Mouse (Mus musculus): ENCODE results near the gene Ccdc24. TPM values are rescaled to one million over a fixed set of nuclear protein-coding genes. Genes with fewer than 3 reads are reported as not detected.

The Ccdc24 gene
- polyA plus RNA-seq, 1 experiment from 2014 or later, result 1.7 TPM

DNA sequence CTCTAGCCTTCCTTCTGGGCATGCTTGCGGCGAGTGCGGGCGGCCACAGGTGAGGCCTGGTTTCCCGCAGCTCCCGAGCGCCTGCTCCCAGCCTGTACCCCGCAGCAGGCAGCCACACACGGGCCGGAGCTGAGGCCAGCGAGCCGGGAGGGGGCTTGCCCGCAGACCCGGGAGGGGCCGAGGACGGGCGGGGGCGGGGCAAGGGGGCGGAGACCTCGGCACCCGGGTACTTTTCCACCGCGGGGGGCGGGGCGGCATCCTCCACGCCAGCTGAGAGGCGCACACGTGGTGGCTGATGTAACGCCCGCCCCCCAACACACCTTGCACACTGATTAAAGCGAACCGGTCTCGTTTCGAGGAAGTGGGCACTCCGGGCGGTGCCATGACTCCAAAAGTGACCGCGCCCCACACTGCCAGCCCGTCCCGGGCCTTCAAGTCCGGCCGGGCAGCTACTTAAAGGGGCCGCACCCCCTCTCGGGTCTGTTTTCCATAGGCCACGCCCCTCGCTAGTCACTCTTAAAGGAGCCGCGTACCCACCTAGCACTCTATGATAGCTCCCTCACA is 36.1 kb downstream of the Ccdc24 start:
- H3K4me2 ChIP-seq, result peak overlapping the region; percentile 93
- H3K27me3 ChIP-seq (replicated peaks), result no peaks in the 10 kb centered on the region
- H3K27ac ChIP-seq, result peak overlapping the region; percentile 98
- peak; percentile 79 for ATAC-seq
- H3K4me1 ChIP-seq, result peaks cover 84% of the 10 kb centered on the region
- 2% methylated on average over 37 of the region's 48 CpGs for WGBS (ENCODE audit: insufficient replicate concordance)
- H3K9me3 ChIP-seq (replicated peaks), result no peaks in the 10 kb centered on the region
- peaks cover 46% of the 10 kb centered on the region for H3K36me3 ChIP-seq
- peak overlapping the region; percentile 93 for H3K4me3 ChIP-seq
- H3K9ac ChIP-seq, result peak overlapping the region; percentile 97

DNA sequence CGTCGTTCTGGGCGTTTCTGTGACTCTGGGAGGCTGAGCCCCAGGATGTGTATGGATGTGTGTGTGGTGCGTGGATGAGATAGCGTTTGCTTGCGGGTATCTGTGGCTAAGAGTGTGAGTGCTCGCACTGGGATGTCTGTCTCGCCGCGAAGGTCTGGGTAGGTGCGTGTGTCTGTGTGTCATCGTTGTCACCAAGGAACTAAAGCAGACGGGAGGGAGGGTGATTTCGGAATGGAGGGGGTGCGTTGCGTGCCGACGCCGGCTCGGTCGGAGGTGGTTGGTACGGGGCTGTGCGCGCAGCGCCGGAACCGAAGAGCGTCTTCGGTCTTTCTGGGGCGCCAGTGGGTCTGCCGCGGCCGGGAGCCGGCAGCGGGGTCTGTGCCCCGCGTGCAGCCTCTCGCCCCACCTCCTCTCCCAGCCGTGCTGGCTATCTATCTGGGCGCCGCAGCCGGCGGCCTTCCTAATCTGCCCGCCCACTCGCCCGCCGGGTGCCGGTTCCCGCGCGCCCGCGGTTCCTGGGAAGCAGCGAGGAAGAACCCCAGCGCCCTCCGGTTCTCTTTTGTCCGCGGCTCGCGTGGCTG is 36.7 kb downstream of the Ccdc24 start:
- Histone ChIP-seq H3K4me1 (peaks cover 84% of the 10 kb centered on the region), H3K27me3 (replicated peaks) (no peaks in the 10 kb centered on the region), H3K4me3 (peak overlapping the region; percentile 93), H3K36me3 (peaks cover 39% of the 10 kb centered on the region), H3K9ac (peak overlapping the region; percentile 97), H3K9me3 (replicated peaks) (no peaks in the 10 kb centered on the region), H3K4me2 (peak overlapping the region; percentile 93), H3K27ac (peak overlapping the region; percentile 98)
- ATAC-seq, result peak; percentile 55
- under 1% methylated on average over 60 of the region's 60 CpGs for WGBS (ENCODE audit: insufficient replicate concordance)

DNA sequence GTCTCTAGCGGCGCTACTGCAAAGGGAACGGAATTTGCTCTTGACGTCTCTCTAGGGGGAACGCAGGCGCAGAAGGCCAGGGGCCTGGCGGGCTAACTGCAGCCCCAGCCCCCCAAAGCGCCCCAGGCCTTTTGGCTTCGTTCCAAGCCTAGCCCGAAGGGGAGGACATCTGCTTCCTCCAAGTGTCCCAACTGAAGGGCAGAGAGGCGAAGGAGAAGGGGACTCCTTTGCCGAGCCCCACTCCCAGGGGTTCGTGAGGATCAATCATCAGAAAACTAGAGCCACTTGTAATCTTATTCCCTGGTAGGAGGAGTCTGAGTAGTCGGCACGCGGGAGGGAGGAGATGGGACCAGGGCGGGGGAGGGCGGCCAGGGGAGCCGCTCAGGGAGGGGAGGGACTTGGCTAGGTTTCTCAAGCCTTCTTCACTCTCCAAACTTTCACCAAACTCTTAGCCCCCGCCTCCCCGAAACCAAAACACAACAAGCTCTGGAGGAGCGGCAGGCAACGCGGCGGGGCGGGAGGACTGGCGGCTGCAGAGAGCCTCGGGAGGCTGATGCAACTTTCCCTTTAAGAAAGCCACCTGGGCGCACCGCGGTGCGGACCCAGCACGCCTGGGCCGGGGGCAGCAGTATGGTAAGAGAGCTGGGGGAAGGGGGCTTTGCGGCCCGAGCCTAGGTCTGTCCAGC is 37.4 kb downstream of the Ccdc24 start:
- Histone ChIP-seq H3K9ac (peak overlapping the region; percentile 97), H3K4me2 (peak overlapping the region; percentile 93), H3K36me3 (peaks cover 33% of the 10 kb centered on the region), H3K9me3 (replicated peaks) (no peaks in the 10 kb centered on the region), H3K27me3 (replicated peaks) (no peaks in the 10 kb centered on the region), H3K27ac (peak overlapping the region; percentile 98), H3K4me1 (peaks cover 84% of the 10 kb centered on the region), H3K4me3 (peak overlapping the region; percentile 93)
- WGBS (ENCODE audit: insufficient replicate concordance), result 2% methylated on average over 36 of the region's 36 CpGs
- ATAC-seq, result peak; percentile 44

DNA sequence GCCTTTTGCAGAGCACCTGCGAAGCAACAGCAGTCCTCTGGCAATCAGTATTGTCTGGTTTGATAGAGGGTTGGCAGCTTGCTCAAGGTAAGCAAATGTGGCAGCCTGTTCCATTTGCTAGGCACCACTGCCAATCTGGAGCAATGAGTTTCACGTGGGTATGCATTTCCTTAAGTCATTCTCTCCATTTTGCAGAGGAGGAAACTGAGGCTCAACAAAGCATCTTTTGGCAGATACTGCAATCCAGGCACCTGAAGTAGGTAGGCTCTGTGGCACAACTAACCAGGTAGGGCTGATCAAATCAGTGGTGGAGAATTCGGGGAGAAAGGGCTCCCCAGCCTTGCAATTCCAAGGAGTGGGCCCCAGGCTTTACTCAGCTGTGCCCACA is 37.9 kb downstream of the Ccdc24 start, which contains the start of gene Slc6a9:
Gene Slc6a9, plus strand, starts transcription at position 50 of the 388 bp plus-strand sequence.
- Histone ChIP-seq H3K9ac (peak within 1 kb of the TSS; percentile 97), H3K4me1 (peaks cover 84% of the 10 kb centered on the region), H3K27ac (peak within 1 kb of the TSS; percentile 98), H3K36me3 (peaks cover 27% of the 10 kb centered on the region), H3K4me3 (peak within 1 kb of the TSS; percentile 93), H3K4me2 (peak within 1 kb of the TSS; percentile 93), H3K27me3 (replicated peaks) (no peaks in the 10 kb centered on the region), H3K9me3 (replicated peaks) (no peaks in the 10 kb centered on the region)
- WGBS (ENCODE audit: insufficient replicate concordance), result 42% methylated on average over 3 of the region's 3 CpGs
- no peak for ATAC-seq

DNA sequence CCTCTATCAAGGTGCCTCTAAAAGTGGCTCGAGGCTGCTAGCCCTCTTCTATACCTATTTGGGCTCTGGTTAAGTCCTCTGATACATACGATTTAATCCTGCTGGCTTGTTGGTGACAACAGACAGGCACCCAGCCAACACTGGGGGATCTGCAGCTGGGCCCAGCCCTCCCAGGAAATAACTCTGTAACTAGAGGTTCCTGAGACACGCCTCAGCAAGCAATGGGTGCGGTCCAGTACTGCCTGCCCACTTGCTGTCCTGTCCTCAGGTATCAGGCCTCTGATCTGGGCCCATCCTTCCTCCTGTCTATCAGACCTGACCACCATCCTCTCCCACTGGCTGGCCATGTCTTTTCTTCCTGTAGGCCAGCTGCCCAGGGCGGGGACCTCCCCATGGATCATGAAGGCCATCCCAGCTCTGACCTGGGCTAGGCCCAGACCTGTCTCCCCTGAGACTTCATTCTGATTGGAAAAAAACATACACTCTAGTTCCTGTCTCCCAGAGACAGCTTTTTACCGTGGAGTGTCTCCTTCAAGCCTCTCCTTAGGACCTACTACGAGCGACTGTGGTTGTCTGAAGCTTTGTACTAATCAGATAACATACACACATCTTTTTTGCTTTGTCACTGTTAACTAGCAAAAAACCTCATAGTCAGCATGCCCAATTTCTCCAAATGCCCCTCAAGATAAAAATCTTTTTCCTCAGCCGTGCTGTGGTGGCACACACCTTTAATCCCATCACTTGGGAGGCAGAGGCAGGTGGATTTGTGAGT is 40.3 kb downstream of the Ccdc24 start:
- peak overlapping the region; percentile 88 for H3K4me2 ChIP-seq
- peaks cover 5% of the 10 kb centered on the region for H3K36me3 ChIP-seq
- H3K9me3 ChIP-seq (replicated peaks), result no peaks in the 10 kb centered on the region
- ATAC-seq, result peak; percentile 63
- peaks cover 69% of the 10 kb centered on the region for H3K4me1 ChIP-seq
- peak overlapping the region; percentile 35 for H3K4me3 ChIP-seq
- H3K27ac ChIP-seq, result peak overlapping the region; percentile 98
- peak overlapping the region; percentile 97 for H3K9ac ChIP-seq
- peaks cover 22% of the 10 kb centered on the region for H3K27me3 ChIP-seq (replicated peaks)
- WGBS (ENCODE audit: insufficient replicate concordance), result 23% methylated on average over 9 of the region's 9 CpGs

DNA sequence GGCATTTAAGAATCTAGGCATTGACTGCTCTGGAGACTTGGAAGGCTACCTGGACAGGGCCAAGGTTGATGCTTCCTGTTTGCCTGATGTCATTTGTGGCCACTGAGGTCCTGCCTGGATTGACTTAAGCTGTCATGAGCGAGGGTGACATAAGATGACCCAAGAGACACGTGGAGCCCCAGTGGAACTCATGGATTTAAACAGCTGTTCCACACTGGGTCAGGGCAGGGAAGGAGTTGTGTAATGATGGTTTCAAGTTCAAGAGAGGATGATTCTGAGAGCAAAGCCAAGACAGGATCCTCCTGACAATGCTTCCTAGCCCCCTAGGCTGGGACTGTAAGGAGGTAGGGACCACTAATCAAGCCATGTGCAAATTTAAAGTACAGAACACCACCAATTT is 40.9 kb downstream of the Ccdc24 start:
- Histone ChIP-seq H3K27ac (peak overlapping the region; percentile 98), H3K4me3 (peak overlapping the region; percentile 35), H3K9ac (peak overlapping the region; percentile 97), H3K4me2 (peak overlapping the region; percentile 88), H3K4me1 (peaks cover 64% of the 10 kb centered on the region), H3K9me3 (replicated peaks) (no peaks in the 10 kb centered on the region), H3K36me3 (no peaks in the 10 kb centered on the region), H3K27me3 (replicated peaks) (peaks cover 27% of the 10 kb centered on the region)
- 68% methylated on average over 2 of the region's 2 CpGs for WGBS (ENCODE audit: insufficient replicate concordance)
- no peak for ATAC-seq

DNA sequence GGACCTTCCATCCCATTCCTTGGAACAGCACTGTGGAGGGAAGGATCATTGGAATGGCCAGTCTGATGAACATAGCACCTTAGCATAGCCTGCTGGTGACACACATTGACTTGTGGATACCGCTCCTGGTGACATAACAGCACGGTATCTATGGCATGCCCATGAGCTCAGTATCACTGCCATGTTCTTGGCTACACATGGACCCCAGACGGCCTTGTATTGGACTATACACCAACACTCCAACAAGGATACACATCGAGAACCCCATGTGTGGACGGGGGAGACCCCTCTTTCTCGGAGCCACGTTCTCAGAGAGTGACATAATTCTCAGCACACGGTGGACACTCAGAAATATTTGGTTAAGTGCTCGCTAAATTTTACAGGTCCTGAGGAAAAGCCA is 41.6 kb downstream of the Ccdc24 start:
- Histone ChIP-seq H3K4me2 (peak overlapping the region; percentile 88), H3K4me3 (peak overlapping the region; percentile 52; the same call in 1 of the 2 replicates), H3K36me3 (no peaks in the 10 kb centered on the region), H3K27me3 (replicated peaks) (peaks cover 34% of the 10 kb centered on the region), H3K9me3 (replicated peaks) (no peaks in the 10 kb centered on the region), H3K27ac (peak overlapping the region; percentile 98), H3K9ac (peak overlapping the region; percentile 97), H3K4me1 (peaks cover 64% of the 10 kb centered on the region)
- WGBS (ENCODE audit: insufficient replicate concordance), result 74% methylated on average over 9 of the region's 9 CpGs
- no peak for ATAC-seq

DNA sequence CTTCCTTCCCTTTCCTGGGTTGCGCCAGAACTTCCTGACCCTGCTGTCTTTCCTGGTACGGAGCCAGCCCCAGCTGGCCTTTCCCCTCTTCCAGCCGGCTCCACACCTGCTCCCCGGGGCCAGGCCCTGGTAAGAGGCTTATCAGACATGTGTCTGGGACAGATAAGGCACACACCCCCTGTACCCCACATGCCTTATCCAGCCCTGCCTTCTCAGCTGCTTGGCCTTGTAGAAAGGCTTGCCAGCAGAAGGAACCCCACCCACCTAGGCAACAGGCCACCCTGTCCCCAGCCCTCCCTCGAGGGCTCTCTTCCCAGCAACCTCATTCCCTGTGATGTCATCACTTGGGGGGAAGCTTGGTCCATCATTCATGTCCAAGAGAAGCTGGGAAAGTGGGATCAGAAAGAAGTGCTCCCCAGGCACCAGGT is 42.2 kb downstream of the Ccdc24 start:
- peak; percentile 91 for ATAC-seq
- Histone ChIP-seq H3K27me3 (replicated peaks) (peaks cover 41% of the 10 kb centered on the region), H3K36me3 (no peaks in the 10 kb centered on the region), H3K4me3 (peak overlapping the region; percentile 52), H3K4me1 (peaks cover 64% of the 10 kb centered on the region), H3K4me2 (peak overlapping the region; percentile 88), H3K9me3 (replicated peaks) (no peaks in the 10 kb centered on the region), H3K27ac (peak overlapping the region; percentile 98), H3K9ac (peak overlapping the region; percentile 97)
- WGBS (ENCODE audit: insufficient replicate concordance), result 2% methylated on average over 5 of the region's 5 CpGs

DNA sequence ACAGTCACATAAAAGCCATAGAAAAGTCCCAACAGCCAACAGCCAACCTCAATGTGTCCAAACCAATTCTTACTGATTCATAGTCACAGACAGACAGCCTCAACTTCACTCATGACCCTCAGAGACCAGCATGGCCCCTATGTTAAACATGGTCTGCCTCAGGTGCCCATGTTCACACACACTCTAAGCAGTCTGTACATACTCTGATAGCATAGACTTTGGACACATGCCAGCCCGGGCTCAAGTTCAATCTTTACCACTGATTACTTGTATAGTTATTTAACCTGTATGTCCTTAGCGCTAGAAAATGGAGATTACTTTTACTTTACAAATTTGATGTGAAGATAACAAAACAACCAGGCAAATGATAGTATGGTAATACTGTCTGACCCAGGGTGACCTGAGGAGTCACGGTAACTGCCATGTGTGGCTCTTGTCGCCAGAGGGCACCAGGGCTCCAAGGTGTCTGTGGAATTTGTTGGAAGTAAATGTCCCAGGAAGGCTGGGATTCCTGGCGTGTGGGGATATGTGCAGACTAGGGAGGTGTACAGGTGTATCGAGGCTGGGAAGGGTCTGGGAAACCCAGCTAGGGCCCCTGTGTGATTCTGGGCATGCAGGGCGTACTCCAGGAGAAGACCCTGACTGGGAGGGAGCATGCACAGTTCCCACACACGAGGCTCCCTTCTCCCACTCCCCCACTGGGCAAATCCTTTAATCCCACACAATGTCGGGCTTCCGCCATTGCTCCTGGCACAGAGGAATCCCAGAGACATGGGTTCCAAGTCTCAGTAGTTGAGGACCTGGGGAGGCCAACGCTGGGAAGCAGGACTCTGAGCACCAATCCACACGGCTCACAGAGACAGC is 42.9 kb downstream of the Ccdc24 start:
- peak overlapping the region; percentile 98 for H3K27ac ChIP-seq
- peak; percentile 10 for ATAC-seq
- H3K9ac ChIP-seq, result peak overlapping the region; percentile 80
- no peaks in the 10 kb centered on the region for H3K9me3 ChIP-seq (replicated peaks)
- H3K27me3 ChIP-seq (replicated peaks), result peaks cover 46% of the 10 kb centered on the region
- no peaks in the 10 kb centered on the region for H3K36me3 ChIP-seq
- peak overlapping the region; percentile 52 for H3K4me3 ChIP-seq
- peaks cover 59% of the 10 kb centered on the region for H3K4me1 ChIP-seq
- peak overlapping the region; percentile 88 for H3K4me2 ChIP-seq
- WGBS (ENCODE audit: insufficient replicate concordance), result 6% methylated on average over 12 of the region's 12 CpGs

DNA sequence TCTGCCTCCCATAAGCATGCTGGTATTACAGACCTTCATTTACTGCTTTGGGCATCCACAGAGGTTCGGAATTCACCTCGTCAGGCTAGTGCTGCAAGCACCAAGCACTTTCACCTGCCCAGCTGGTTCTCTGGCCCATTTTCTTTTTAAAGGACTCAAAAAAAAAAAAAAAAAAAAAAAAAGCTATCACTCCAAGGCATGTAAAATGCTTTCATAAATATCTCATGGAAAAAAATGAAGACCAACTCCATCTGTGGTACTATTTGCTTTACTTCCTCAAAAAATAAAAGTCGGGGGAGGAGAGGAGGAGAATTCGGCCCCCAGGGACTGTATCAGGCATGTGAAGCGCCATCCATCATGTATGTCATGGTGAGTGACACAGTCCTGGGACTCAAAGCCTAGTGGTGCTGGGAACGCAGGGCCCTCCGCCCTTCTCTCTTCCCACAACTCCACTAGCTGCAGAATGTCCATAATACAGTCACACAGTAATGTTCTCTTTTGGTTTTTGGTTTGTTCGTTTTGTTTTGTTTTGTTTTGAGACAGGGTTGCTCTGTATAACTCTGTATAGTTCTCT is 43.7 kb downstream of the Ccdc24 start:
- no peaks in the 10 kb centered on the region for H3K9me3 ChIP-seq (replicated peaks)
- H3K36me3 ChIP-seq, result no peaks in the 10 kb centered on the region
- H3K4me1 ChIP-seq, result peaks cover 51% of the 10 kb centered on the region
- no peak overlapping the region for H3K4me3 ChIP-seq
- peak overlapping the region; percentile 80; the same call in 1 of the 2 replicates for H3K9ac ChIP-seq
- H3K27me3 ChIP-seq (replicated peaks), result peaks cover 54% of the 10 kb centered on the region
- peak overlapping the region; percentile 98 for H3K27ac ChIP-seq
- no peak overlapping the region for H3K4me2 ChIP-seq
- no peak for ATAC-seq
- 53% methylated on average over 8 of the region's 8 CpGs for WGBS (ENCODE audit: insufficient replicate concordance)

DNA sequence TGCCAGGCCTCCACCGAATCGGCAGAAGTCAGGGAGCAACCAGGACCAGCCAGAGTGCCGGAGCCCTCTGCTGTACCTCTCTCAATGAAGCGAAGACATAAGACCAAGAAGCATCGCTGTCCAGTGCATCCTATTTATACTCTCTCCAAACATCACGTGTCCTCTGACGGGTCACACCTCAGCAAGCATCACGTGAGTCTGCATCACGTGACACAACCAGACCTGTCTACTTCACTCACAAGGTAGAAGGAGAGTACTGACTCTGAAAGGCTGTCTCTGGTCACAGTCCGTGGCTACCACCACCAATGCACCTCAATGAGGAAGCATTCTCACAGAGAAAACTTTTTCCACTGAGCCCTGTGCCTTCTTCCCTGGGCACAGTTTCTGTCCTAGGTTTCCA is 54.3 kb downstream of the Ccdc24 start:
- H3K4me1 ChIP-seq, result 0 out of 2 replicates have a peak, but pooled peaks cover 3% of the 10 kb centered on the region
- no peak overlapping the region for H3K4me3 ChIP-seq
- H3K27me3 ChIP-seq (replicated peaks), result peaks cover 19% of the 10 kb centered on the region
- no peaks in the 10 kb centered on the region for H3K36me3 ChIP-seq
- no peak overlapping the region for H3K9ac ChIP-seq
- no peak overlapping the region for H3K4me2 ChIP-seq
- ATAC-seq, result no peak
- H3K27ac ChIP-seq, result no peak overlapping the region
- WGBS (ENCODE audit: insufficient replicate concordance), result 79% methylated on average over 10 of the region's 10 CpGs
- H3K9me3 ChIP-seq (replicated peaks), result peaks cover 4% of the 10 kb centered on the region; the same call in 1 of the 2 replicates

Data from liver, embryonic 12.5 days (tissue).